Mouse (Mus musculus) ES-CJ7 (cell line): Measurements from ENCODE around the gene Gba.
"Not testable (repeated sequence)": the region's sequence is repeated elsewhere in the genome, so short reads cannot be mapped to it uniquely, and the experiment has no call there.

Source experiments
- DNase-seq: peaks from one replicate; pipeline ENCODE4 v3.0.0; 2011; ENCODE audit warnings: low read depth, low spot score

Gene Gba

GRCm38 (mm10) chr3:89214681-89215411 lies 12.1 kb downstream of the Gba start, which contains the start of gene Thbs3:
Thbs3 (plus strand) TSS chr3:89215180.
- DNase-seq, result peak; percentile 31

- DNase-seq, result peak; percentile 93
Measured at GRCm38 (mm10) chr3:89215853-89216252, 13.1 kb downstream of the Gba start.

GRCm38 (mm10) chr3:89216407-89216806 lies 13.7 kb downstream of the Gba start:
- DNase-seq, result not testable (repeated sequence)

DNA sequence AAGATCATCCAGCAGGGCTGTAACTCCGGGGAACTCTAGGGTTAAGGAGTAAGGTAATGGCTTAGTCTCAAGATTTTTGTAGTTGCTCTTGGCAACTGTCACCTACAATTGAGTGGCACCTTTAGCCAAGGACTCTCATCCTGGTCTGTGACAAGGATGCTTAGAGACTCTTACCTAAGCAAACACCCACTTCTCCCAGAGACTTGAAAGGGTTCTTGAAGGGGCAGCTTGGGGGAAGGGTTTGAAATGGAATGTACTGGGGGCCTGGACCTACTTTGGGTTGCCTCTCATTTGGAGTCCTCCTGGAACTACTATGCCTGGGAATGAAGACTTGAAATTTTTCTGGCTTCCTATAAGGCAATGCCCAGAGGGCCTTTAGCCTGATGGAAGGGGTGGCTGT lies 15.5 kb downstream of the Gba start:
- DNase-seq, result no peak

DNA sequence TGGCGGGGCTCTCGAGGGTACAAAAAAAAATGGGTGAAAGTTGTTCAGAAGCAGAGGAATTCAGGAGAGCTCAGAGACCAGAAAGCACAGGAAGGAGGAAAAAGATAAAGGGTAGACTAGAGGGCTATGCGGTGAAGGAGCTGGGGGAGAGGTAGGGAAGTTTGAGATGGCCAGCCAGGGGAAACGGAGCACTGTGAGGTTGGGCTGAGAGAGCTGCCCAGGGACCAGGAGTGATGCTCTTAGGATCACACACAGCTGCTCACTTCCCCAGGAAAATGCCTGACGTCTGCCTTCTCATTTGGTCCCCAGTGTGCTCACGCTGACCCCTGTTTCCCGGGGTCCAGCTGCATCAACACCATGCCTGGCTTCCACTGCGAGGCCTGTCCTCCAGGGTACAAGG lies 16.8 kb downstream of the Gba start:
- no peak for DNase-seq

- no peak for DNase-seq
Measured at GRCm38 (mm10) chr3:89221167-89221566, 18.4 kb downstream of the Gba start.

- no peak for DNase-seq
Measured at GRCm38 (mm10) chr3:89224796-89225195, 22.1 kb downstream of the Gba start.

DNA sequence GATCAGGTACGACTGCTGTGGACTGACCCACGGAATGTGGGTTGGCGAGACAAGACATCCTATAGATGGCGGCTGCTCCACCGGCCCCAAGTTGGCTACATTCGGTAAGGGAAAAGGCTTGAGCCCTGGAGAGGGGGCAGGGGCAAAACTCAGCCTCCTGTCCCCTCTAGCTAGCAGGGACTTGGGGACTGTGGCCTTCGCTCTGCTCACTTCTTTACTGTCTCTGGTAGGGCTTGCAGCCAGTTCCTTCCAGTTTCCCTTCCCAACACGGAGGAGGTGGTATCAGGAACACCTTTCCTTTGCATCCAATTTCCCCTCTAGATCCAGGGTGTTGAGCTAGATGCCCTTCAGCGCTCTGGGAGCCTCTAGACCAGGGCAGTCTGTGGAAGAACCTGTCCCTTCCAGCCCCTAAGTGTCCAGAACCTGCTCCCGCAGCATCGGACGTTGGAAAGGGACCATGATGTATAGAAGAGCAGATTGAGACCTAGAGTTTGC lies 22.6 kb downstream of the Gba start:
- DNase-seq, result peak; percentile 53

- peak; percentile 96 for DNase-seq
Measured at GRCm38 (mm10) chr3:89225918-89226317, 23.2 kb downstream of the Gba start.

DNA sequence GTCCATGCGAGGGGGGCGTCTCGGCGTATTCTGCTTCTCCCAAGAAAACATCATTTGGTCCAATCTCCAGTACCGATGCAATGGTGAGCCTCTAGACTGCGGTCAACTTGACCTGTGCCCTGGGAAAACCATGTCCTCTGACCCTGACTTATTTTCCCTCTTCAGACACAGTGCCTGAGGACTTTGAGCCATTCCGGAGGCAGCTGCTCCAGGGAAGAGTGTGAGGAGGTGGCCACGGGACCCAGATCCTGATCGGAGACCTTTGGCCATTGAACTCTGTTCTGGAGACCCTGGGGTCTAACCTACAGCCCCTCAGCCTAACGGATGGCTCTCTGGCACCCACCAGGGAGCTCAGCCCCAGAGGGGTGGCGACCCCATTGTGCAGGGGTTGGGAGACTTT lies 23.6 kb downstream of the Gba start:
- DNase-seq, result no peak

DNA sequence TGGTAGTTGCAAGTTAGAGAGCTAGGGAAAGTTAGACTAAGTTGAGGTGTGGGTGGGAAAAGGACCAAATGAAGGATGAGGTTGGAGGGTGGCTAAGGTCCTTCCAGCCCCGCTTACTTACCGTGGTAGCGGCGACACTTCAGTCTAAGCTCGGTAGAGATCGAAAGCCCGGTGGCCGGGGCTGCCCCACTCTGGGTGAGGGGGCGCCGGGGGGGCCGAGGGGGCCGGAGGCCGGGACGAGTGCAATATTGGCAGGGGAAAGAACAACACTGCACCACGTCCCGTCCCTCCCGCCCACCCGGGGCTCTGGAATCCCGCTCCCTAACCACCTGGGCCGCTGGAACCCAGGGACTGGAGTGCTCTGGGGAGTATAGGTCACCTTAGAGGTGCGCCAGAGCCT lies 24.2 kb downstream of the Gba start, which contains the start of gene Mtx1:
Mtx1 (minus strand) TSS at position 189 of the 400 bp plus-strand sequence.
- DNase-seq, result no peak

- peak; percentile 97 for DNase-seq
Measured at GRCm38 (mm10) chr3:89227307-89228179, 24.8 kb downstream of the Gba start.

DNA sequence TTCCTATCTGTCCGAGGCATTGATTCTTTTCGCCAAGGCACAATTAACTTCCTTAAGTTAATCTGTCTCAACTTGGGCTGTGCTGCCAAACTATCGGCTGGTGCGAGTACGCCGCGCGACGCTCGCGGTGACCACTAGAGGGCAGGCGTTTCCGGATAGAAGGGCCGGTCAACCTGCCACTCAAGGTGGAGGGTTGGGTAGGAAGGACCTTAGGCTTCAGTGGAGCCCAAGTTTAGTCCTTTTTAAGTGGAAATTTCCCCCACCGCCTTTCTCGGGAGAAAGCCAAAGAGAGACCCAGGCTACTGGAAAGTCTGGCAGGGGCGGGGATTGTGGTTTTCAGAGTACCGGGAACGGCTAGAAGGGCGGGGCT lies 25.4 kb downstream of the Gba start:
- peak; percentile 90 for DNase-seq

DNA sequence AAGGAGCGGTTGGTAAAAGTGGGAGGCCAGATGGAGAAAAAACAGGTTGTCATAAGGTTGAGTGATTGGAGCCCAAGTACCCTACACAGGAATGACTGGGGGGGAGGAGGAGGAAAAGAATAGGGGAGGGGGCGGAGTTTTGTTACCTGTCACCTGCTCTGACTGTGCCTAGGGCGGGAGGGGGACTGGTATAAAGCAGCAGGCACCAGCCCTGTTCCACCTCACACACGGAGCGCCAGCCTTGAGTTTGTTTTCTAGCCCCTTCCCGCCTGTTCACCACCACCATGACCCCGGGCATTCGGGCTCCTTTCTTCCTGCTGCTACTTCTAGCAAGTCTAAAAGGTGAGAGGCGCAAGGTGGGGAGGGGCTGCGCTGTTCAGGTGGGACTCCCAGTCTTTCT lies 26.1 kb downstream of the Gba start, which contains the start of gene Muc1:
Muc1 (plus strand) TSS at position 222 of the 400 bp plus-strand sequence.
- DNase-seq, result peak; percentile 55

GRCm38 (mm10) chr3:89229276-89229675 lies 26.5 kb downstream of the Gba start:
- peak; percentile 89 for DNase-seq

DNA sequence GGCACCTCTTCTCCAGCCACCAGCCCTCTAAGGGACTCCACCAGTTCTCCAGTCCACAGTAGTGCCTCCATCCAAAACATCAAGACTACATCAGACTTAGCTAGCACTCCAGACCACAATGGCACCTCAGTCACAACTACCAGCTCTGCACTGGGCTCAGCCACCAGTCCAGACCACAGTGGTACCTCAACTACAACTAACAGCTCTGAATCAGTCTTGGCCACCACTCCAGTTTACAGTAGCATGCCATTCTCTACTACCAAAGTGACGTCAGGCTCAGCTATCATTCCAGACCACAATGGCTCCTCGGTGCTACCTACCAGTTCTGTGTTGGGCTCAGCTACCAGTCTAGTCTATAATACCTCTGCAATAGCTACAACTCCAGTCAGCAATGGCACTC lies 27.8 kb downstream of the Gba start:
- no peak for DNase-seq

GRCm38 (mm10) chr3:89231345-89231744 lies 28.6 kb downstream of the Gba start:
- no peak for DNase-seq

- DNase-seq, result no peak
Measured at GRCm38 (mm10) chr3:89231772-89232275, 29.1 kb downstream of the Gba start.

GRCm38 (mm10) chr3:89232614-89233013 lies 29.9 kb downstream of the Gba start:
- no peak for DNase-seq

DNA sequence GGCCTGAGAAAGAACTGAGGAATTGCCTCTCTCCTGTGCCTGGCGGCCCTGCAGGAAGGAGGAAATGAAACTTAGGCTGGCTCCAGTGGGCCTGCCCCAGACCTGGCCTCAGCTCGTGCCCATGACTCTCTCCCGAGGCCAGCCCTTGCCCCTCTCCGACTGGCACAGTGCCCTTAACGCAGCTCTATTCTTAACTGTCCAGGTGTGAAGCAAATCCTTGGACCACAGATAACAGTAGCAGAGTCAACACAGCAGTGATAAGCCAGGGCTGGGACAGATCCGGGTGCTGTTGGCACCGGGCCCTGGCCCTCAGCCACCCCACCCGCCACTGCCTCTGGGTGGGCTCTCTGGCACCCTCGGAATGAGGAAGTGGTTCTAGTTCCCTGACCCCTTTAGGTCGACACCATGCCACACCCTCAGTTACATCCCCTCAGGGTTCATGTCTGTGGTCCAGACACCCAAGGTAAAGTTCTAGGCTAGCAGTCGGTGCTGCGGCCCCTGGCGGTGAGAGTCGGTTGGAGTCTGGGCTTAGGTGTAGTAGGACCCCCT lies 30.9 kb downstream of the Gba start:
- peak; percentile 42 for DNase-seq

DNA sequence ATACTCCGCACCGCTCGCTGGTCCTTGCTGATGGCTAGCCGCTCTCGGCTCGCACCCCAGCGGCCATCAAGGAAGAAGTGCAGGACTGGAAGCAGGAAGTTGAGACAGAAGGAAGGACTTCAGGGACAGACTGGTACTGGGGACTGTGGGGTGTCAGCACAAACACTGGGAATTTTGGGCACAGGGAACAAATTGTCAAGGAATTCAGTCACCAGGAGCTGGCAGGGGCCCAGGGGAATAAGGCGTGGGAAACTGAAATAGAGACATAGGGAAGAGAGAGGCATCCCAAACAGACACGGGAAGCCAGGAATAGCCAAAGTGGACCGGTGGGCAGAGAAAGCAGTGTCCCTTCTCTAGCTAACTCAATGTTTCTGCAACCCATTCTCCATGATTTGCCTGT lies 33.8 kb downstream of the Gba start:
- DNase-seq, result no peak

GRCm38 (mm10) chr3:89237682-89238081 lies 35.0 kb downstream of the Gba start:
- DNase-seq, result no peak
